Mouse (Mus musculus) gastrocnemius, postnatal 36 days (tissue): Measurements from ENCODE around the gene Gm21962. TPM values are rescaled to one million over a fixed set of nuclear protein-coding genes. Genes with fewer than 3 reads are reported as not detected.

Experiments
- DNase-seq, 2 experiments: peaks; one replicate each; pipeline ENCODE4 v3.0.0; 2022
- intact Hi-C: fragments of 180-260 bp; cut with DNase I; formaldehyde crosslinking; loops from one replicate; pipeline ENCODE4 v1.15.1; 2025
- microRNA-seq, 2 experiments: library from miRNA; unstranded; fragments of <30 nt; microRNA quantifications; one replicate each; pipeline ENCODE4 v1.2.0; 2021
- total RNA-seq, 2 experiments: library from RNA; stranded (reverse); gene quantifications; 2 replicates each; pipeline ENCODE4 v1.2.3; 2021

The Gm21962 gene
- total RNA-seq, 2 experiments from 2014 or later = not detected

GRCm38 (mm10) chr3:137691503-137691902 lies 20.2 kb downstream of the Gm21962 start:
- intact Hi-C loops = no loop called here
- no peak for DNase-seq

GRCm38 (mm10) chr3:137715946-137716345 lies 44.6 kb downstream of the Gm21962 start:
- no peak for DNase-seq

GRCm38 (mm10) chr3:137716573-137717157 lies 45.3 kb downstream of the Gm21962 start:
- intact Hi-C loops = no loop called here
- DNase-seq = no peak

More at GRCm38 (mm10) chr3:137715946-137716345, 44.6 kb downstream of the Gm21962 start:
- intact Hi-C loops = no loop called here

Small RNA genes within 50 kb of the gene (microRNA-seq; reads per million reads assigned to microRNA genes)
- 0 reads per million in 2 experiments for gene Gm22468

Other genes starting within 250 kb of the Gm21962 start
- gene Ddit4l, start 49.9 kb upstream of the Gm21962 start, total RNA-seq = 100 to 1,000 TPM; 128 to 139 TPM
- 10 to 100 TPM; 65.6 to 74.7 TPM for gene H2afz, start 193.0 kb downstream of the Gm21962 start, total RNA-seq
- 1 to 10 TPM; 6.9 to 7.2 TPM for gene Dnajb14, start 196.2 kb downstream of the Gm21962 start, total RNA-seq
- gene Lamtor3, start 247.0 kb downstream of the Gm21962 start, total RNA-seq = 10 to 100 TPM; 45.2 to 48.5 TPM